Mouse (Mus musculus) retina, adult 2 months (tissue): ENCODE data around the gene Ryr2.
A peak's percentile ranks its signal among the peaks of the same experiment; 100 is the strongest.

Experiments
- DNase-seq: peaks from one replicate; pipeline ENCODE4 v3.0.0-alpha.2; 2012; ENCODE audit warnings: low read depth, low spot score

Ryr2 gene

DNA sequence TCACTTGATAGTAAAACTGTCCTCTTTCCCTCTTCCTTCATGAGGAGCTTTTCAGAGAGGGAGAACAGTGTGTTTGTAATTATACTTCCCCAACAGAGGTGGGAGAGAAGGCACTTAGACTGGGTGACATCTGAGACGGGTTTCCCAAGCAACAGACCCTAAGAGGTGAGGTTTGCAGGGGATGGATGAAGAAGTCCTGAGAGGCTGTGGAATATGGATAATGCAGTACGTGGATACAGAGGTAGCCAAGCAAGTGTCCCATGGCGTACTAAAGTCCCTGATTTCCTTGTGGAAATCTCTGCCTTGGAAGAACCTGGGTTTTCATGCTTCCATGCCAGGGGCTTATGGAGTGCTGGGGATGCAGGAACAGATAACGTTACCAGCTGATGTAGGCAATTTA is 69.5 kb downstream of the Ryr2 start:
- no peak for DNase-seq

GRCm38 (mm10) chr13:12036834-12037233 is 69.9 kb downstream of the Ryr2 start:
- no peak for DNase-seq

GRCm38 (mm10) chr13:12033914-12034313 is 72.8 kb downstream of the Ryr2 start:
- DNase-seq, result no peak

- DNase-seq, result no peak
Observed at GRCm38 (mm10) chr13:12033272-12033671, 73.5 kb downstream of the Ryr2 start.

GRCm38 (mm10) chr13:12029841-12030240 is 76.9 kb downstream of the Ryr2 start:
- no peak for DNase-seq

DNA sequence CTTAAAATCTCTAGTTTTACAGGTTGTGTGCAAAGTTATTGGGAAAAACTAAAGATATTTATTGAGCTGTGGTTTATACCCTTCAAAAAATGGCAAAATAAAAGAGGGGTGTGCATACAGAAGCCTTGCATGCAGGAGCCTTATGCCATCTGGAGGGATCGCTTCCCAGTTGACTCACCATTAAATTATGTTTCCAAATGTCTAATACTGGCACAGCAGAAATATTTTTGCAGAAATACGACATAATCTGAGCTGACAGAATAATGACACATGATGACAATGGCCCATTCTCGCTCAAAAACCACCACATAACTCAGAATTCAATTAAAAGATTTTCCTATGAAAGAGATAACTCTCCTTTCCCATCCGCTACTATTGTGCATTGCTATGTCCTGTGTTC is 77.4 kb downstream of the Ryr2 start:
- no peak for DNase-seq

DNA sequence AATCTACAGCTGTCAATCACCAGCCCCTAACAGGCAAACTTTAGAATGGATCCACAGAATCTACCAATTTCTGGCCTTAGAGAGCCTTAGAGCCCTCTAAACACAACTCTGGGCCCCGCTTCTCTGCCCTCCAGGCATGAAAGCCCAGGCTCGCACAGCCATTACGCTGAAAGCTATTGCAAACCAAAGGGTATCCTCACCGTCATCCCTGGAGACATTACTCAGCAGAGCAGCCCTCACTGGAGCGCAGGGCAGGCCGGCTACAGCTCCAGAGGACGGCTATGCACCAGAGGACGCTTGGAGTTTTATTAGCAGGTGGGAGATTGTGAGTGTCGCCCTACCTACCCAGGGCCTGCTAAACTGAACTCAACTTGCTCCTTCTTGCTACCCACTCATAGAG is 88.7 kb downstream of the Ryr2 start:
- no peak for DNase-seq

- no peak for DNase-seq
Observed at GRCm38 (mm10) chr13:12013986-12014385, 92.8 kb downstream of the Ryr2 start.

- DNase-seq, result no peak
Observed at GRCm38 (mm10) chr13:12008995-12009689, 97.6 kb downstream of the Ryr2 start.

- no peak for DNase-seq
Observed at GRCm38 (mm10) chr13:12007579-12007978, 99.2 kb downstream of the Ryr2 start.

DNA sequence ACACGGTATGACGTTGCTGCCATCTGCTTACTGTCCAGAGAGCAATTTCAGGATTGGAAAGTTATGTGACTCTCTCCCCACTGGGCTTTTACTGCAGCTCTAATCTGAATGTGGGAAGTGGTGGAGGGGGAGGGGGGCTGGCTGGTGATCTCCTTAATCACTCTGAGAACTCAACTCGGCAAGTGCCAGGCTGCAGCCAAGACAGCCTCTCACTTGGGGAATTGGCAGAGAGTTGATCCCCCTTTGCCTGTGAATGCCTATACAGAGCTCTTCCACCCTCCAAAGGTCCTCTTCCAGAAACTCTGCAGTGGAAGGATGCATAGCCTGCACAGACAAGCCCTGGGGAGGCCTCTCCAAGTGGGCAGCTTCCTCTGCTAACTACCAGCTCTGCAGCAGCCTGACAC is 104.9 kb downstream of the Ryr2 start:
- DNase-seq, result peak; percentile 16

DNA sequence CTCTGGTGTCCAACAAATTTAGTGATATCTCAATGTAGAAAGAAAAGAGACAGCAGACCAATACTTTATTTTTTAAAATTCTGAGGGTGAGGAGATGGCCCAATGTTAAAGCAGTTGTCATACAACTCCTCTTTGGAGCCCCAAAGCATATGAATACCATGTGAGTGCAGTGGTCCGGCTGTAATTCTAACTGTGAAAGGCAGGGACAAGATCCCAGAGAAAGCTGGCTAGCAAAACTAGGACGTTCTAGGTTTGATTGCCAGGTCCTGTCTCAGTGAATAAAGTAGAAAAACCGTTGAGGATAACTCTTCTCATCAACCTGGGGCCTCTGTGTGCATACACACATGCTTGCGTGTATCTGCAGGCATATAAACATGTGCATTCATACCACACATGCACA is 106.9 kb downstream of the Ryr2 start:
- no peak for DNase-seq

GRCm38 (mm10) chr13:11997366-11997765 is 109.4 kb downstream of the Ryr2 start:
- DNase-seq, result no peak

GRCm38 (mm10) chr13:11987556-11987955 is 119.2 kb downstream of the Ryr2 start:
- no peak for DNase-seq

DNA sequence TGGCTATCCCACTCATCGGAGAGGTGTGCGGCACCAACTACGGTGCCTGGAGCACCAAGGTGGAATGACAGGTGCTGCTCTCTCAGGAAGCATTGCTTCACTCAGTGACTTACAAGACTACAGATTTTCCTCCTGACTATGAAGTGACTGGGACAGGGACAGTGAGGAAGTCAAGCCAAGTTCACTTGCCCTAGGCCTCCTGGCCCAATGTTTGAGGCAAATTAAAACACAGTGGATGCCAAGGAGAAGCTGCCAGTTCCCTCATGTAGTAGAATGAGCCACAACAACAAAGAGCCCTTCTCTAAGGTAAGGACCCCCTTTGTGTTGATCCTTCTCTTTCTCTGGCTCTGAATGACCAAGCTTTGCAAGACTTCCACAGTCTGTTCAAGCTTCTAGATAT is 121.7 kb downstream of the Ryr2 start:
- DNase-seq, result no peak

- DNase-seq, result no peak
Observed at GRCm38 (mm10) chr13:11978997-11979396, 127.7 kb downstream of the Ryr2 start.

DNA sequence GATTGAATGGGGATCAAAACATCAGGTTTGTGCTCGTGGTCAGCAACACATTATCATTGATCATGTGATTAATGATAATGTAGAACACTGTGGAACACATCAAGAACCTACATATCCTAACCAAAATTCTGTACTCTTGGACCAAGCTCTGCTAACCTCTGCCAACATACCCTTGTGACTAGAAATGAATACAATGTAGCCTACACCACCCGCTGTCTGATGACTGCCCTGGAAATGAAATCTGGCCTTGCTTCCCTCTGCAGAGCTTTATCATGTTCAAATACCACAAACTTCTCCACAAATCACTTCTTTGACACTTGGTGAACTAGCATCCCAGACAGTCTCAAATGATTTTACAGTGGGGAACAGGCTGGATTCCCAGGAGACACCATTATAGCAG is 128.4 kb downstream of the Ryr2 start:
- no peak for DNase-seq

DNA sequence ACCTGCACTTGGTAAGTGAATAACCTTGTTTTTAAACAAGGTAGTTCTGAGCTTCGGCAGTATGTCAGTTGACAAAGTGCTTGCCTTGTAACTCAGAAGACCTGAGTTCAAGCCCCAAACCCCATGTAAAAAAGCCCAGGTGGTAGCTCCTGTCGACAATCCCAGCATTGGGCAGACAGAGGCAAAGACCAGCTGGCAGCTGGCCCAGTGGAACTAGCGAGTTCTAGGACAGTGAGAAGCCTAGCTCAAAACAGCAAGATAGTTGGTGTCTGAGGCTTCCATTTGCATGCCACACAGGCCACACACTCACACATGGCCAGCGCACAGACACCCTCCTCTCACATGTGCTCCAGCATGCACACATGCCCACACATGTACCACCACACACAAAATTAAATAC is 129.1 kb downstream of the Ryr2 start:
- no peak for DNase-seq

DNA sequence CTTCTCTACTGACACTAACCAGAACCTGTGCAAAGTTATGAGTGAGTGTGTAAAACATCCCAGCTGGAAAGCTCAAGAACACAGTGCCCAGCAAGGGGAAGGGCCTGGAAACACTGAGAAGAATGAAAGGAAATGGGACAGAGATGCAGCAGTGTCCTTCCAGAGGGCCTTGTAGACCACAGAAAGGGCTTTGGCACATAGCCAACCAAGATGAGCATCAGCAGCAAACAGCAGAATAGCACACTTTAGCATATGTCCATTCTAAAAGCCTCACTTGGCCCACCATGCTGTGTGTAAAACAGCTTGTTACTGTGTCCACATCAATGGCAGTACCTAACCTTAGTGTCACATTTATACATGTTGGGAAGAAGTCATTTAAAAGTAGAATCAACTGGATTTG is 142.4 kb downstream of the Ryr2 start:
- no peak for DNase-seq

DNA sequence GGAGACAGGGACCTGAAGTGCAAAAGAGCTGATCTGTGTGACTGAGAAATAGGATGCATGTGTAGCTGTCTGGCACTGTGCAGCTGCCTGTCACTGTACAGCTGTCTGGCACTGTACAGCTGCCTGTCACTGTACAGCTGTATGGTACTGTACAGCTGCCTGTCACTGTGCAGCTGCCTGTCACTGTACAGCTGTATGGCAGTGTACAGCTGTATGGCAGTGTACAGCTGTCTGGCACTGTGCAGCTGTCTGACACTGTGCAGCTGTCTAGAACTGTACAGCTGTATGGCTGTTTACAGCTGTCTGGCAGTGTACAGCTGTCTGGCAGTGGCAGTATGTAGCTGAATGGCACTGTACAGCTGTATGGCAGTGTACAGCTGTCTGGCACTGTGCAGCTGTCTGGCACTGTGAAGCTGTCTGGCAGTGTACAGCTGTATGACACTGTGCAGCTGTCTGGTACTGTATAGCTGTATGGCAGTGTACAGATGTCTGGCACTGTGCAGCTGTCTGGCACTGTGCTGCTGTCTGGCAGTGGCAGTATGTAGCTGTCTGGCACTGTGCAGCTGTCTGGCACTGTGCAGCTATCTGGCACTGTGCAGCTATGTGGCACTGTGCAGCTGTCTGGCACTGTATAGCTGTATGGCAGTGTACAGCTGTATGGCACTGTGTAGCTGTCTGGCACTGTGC is 147.1 kb downstream of the Ryr2 start:
- no peak for DNase-seq

DNA sequence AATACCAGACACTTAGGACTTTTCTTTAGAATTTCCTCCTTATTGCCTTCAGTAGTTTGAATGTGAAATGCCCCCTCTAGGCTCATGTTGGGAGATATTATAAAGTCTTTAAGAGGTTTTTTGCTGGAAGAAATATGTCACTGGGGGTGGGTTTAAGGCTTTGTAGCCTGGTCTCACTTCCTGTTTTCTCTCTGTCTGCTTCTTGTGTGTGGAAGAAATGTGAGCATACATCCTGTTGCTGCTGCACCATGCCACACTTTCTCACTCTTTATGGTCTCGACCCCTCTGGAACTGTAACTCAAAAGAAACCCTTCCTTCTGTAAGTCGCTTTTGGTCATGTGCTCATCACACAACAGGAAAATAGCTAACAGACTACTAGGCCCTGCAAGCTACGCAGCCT is 147.9 kb downstream of the Ryr2 start:
- DNase-seq, result no peak

DNA sequence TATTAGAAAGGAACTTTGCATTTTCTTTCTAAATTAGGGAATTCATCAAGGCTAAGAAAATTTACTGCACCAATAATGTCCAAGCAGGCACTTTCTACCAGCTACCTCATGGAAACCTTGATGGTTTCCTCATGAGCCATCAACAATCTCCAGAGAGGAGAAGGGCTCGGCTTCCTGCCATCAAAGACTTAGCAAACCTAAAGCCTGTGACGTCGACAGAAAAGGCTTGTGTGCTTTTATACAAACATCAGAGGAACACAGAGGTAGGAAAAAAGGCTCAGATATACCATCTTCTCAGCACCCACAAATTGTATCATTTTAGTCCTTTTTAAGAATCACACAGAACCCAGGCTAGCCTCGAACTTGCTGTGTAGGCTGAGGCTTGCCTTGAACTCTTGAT is 148.5 kb downstream of the Ryr2 start:
- no peak for DNase-seq

DNA sequence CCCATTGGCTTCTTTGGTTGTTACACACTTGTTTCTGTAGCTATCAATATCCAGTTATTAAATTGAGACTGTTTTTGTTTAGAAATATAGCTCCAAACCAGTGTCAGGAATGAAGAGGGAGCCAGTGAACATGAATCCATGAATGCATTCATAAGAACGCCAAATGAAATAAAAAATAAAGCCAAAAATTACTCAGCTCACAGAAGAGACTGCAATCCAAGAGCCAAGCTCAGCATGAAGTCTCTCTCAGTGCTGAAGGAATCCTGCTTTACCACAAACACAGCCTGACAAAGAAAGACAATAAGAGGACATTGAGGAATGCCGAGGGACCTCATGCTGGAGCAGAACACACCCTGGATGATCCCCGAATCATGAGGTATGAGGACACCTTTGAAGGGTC is 154.8 kb downstream of the Ryr2 start:
- no peak for DNase-seq

DNA sequence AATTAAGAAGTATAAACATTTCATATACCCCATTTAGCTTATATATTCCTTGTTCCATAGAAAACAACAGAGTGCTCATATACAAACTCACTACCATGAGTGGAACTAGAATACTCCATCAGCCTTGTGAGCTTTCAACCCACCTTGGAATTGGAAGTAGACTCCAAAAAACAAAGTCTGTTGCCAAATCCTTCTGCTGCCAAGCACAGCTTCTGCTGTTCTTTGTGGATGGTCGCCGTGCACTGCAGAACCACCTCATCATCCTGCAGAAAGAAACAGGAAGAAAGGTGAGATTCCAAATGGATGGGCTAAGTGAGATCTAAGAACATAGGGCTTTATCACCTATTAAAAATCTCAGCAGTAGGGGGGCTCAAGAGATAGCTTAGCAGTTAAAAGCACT is 161.0 kb downstream of the Ryr2 start:
- DNase-seq, result no peak
